Mouse (Mus musculus) lung, postnatal 0 days (tissue): Measurements from ENCODE around the gene Myog.

Experiments used
- CTCF ChIP-seq: IDR thresholded peaks from 2 replicates; pipeline ENCODE4 v1.5.1; 2016; ENCODE audit warnings: antibody characterized with exemption, mild to moderate bottlenecking
- EP300 ChIP-seq: IDR thresholded peaks from 2 replicates; pipeline ENCODE4 v1.6.1; 2016; ENCODE audit warnings: antibody characterized with exemption, mild to moderate bottlenecking, control low read depth

DNA sequence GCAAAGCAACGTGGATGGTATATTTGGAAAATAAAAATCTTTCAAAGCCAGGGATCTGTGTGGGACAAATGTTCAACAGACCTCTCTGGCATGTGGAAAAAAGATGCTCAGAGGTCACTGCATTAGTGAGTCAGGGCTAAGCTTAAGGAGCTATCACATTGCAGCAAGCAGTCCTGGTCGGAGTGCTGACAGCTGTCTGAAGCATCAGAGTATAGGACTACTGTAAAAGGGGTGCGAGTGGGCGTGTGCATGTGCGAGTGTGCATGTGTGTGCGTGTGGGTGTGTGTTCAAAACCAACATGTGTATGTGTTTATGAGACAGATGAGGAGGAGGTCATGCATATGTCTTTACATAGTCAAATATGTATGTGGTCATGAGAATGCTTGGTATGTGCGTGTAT lies 49.4 kb downstream of the Myog start:
- TF ChIP-seq EP300 = no peak
- no peak for TF ChIP-seq CTCF
